Comparison of ENCODE assay signal across 13 mouse cellular contexts in genomic region chr15:6466995-6467394, GRCm38 (mm10). TPM values are rescaled to one million over a fixed set of nuclear protein-coding genes. Genes with fewer than 3 reads are reported as not detected.
"Had no signal": no experiment of that assay in that cellular context is flagged by ENCODE, and none has a peak within 500 bp of the region (broad histone marks: within the 10 kb centered on the region; RNA-seq: fewer than 3 reads in every experiment).

No protein-coding gene starts in this region.

- H3K4me2 ChIP-seq: kidney, embryonic 15.5 days; liver, embryonic 11.5 days; liver, embryonic 15.5 days; neural tube, embryonic 12.5 days had no signal

- ATAC-seq: lung, postnatal 0 days had no signal

- H3K4me3 ChIP-seq: kidney, embryonic 15.5 days; liver, embryonic 15.5 days; midbrain, embryonic 10.5 days; neural tube, embryonic 12.5 days had no signal

- DNase-seq: kidney, postnatal 14 days; lung, adult 2 months; lung, postnatal 4 days; midbrain, embryonic 14.5 days had no signal

- H3K9ac ChIP-seq: kidney, embryonic 15.5 days; liver, embryonic 15.5 days; neural tube, embryonic 12.5 days had no signal

- H3K27me3 ChIP-seq: kidney, embryonic 15.5 days; liver, embryonic 15.5 days; neural tube, embryonic 12.5 days had no signal

- H3K4me1 ChIP-seq: kidney, embryonic 15.5 days; liver, embryonic 15.5 days; midbrain, embryonic 10.5 days; neural tube, embryonic 12.5 days had no signal

- H3K9me3 ChIP-seq: kidney, embryonic 15.5 days; liver, embryonic 15.5 days; midbrain, embryonic 10.5 days; neural tube, embryonic 12.5 days had no signal

- H3K36me3 ChIP-seq: kidney, embryonic 15.5 days; liver, embryonic 15.5 days; midbrain, embryonic 10.5 days; neural tube, embryonic 12.5 days had no signal

- H3K27ac ChIP-seq: kidney, embryonic 15.5 days; liver, embryonic 15.5 days; midbrain, embryonic 10.5 days; neural tube, embryonic 12.5 days; stomach, postnatal 0 days had no signal

RNA-seq across cellular contexts. Expression of gene C9, which starts 21.9 kb away (rescaled TPM):
- polyA plus RNA-seq: large intestine, adult 2 months; limb, embryonic 11.5 days; lung, adult 2 months; lung, postnatal 0 days; midbrain, embryonic 10.5 days; midbrain, embryonic 14.5 days; neural tube, embryonic 12.5 days; stomach, postnatal 0 days had no signal
